Mouse (Mus musculus) thymus, postnatal 25 days (tissue): ENCODE results near the gene Sult1a1.

ENCODE experiments used
- DNase-seq: peaks from one replicate; pipeline ENCODE4 v3.0.0; 2022

Sult1a1 gene

GRCm38 (mm10) chr7:126655695-126656094 is 20.5 kb downstream of the Sult1a1 start:
- peak; percentile 23 for DNase-seq

- DNase-seq = no peak
Measured at GRCm38 (mm10) chr7:126653991-126654390, 22.2 kb downstream of the Sult1a1 start.

GRCm38 (mm10) chr7:126650852-126651251 is 25.4 kb downstream of the Sult1a1 start:
- no peak for DNase-seq

GRCm38 (mm10) chr7:126649231-126650051 is 26.8 kb downstream of the Sult1a1 start, which contains the start of gene Sgf29:
Gene Sgf29, plus strand, starts transcription at chr7:126649309.
- peak; percentile 94 for DNase-seq

- DNase-seq = peak; percentile 11
Measured at GRCm38 (mm10) chr7:126648486-126648885, 27.7 kb downstream of the Sult1a1 start.

- no peak for DNase-seq
Measured at GRCm38 (mm10) chr7:126645708-126646107, 30.5 kb downstream of the Sult1a1 start.

GRCm38 (mm10) chr7:126644914-126645313 is 31.3 kb downstream of the Sult1a1 start:
- DNase-seq = no peak

GRCm38 (mm10) chr7:126644345-126644744 is 31.9 kb downstream of the Sult1a1 start:
- no peak for DNase-seq

GRCm38 (mm10) chr7:126643244-126643617 is 33.0 kb downstream of the Sult1a1 start:
- DNase-seq = peak; percentile 20

- no peak for DNase-seq
Measured at GRCm38 (mm10) chr7:126642545-126643243, 33.5 kb downstream of the Sult1a1 start.

- DNase-seq = peak; percentile 44
Measured at GRCm38 (mm10) chr7:126636733-126637520, 39.3 kb downstream of the Sult1a1 start.

GRCm38 (mm10) chr7:126635375-126635774 is 40.9 kb downstream of the Sult1a1 start:
- no peak for DNase-seq

- DNase-seq = no peak
Measured at GRCm38 (mm10) chr7:126632478-126632877, 43.8 kb downstream of the Sult1a1 start.

- no peak for DNase-seq
Measured at GRCm38 (mm10) chr7:126630824-126631518, 45.3 kb downstream of the Sult1a1 start, which contains the start of gene Nupr1. Gene Nupr1, minus strand, starts transcription at chr7:126630861.

- DNase-seq = no peak
Measured at GRCm38 (mm10) chr7:126629915-126630314, 46.3 kb downstream of the Sult1a1 start.

- DNase-seq = no peak
Measured at GRCm38 (mm10) chr7:126628111-126628510, 48.1 kb downstream of the Sult1a1 start.

GRCm38 (mm10) chr7:126625807-126626600 is 50.2 kb downstream of the Sult1a1 start:
- DNase-seq = no peak

- no peak for DNase-seq
Measured at GRCm38 (mm10) chr7:126625369-126625768, 50.9 kb downstream of the Sult1a1 start.

- no peak for DNase-seq
Measured at GRCm38 (mm10) chr7:126624774-126625173, 51.5 kb downstream of the Sult1a1 start.

GRCm38 (mm10) chr7:126623381-126623780 is 52.9 kb downstream of the Sult1a1 start:
- no peak for DNase-seq
